Mouse (Mus musculus) erythroblast, adult 5-6 weeks (primary cell): ENCODE results near the gene Cnot6l. TPM values are rescaled to one million over a fixed set of nuclear protein-coding genes. Genes with fewer than 3 reads are reported as not detected.

Experiments used
- ATAC-seq: replicated peaks from 2 replicates; pipeline ENCODE4 v1.8.0; 2016; ENCODE audit warnings: moderate number of reproducible peaks, mild to moderate bottlenecking, moderate TSS enrichment, inconsistent platforms; ENCODE audit not compliant: poor library complexity, low FRiP score, severe bottlenecking
- total RNA-seq, 2 experiments: library from RNA; stranded (forward) in 1 of 2; stranded (reverse) in 1 of 2; fragments of 150-400 nt in 1 of 2; fragments of 200-764, 138-1000 nt in 1 of 2; gene quantifications; 2 replicates each; pipeline versions ENCODE4 v1.2.3 to v1.2.4; 2015 to 2017; ENCODE audit warnings: low replicate concordance in 2 of 2

The Cnot6l gene
- total RNA-seq, 2 experiments from 2014 or later = 7.8 to 20.9 TPM

DNA sequence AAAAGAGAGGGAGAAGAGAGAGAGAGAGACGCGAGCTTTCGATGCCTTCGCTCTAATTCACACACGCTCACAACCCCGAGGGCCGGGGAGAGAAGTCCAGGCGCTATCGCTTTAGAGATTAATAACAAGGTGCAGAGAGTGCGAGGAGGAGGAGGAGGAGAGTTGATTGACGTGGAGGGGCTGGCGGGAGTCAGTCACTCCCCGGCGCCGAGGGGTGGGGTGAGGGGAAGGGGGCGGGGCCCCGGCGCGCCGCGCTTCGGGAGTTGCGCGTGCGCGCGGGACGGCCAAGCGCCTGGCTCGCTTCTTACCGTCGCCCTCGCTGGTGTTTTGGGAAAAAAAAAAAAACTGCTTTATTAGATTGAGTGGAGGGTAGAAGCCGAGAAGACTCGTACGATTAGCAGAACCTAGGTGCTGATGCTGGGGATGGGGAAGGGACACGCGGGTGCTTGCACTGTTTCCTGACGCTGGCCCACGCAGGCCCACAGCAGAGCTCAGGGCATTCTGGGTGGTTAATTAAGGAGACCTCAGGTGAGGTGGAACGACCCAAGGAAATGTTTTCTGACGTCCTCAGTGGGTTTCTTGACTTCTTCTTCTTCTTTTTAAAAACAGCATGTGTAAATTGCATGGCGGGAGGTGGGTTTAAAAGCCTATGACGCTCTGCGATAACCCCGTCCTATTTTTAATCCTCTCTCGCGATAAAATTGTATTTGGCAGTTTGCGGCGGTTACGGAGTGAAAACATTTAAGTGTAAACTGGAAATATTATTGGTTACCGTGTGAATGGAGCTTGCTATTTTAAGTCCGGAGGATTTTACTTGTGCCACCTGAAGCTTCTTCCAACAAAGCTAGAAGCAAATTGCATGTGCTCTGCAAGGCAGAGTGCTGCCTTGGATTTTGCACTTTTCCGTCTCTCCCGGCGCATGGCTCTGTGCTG, 1.3 kb downstream of the Cnot6l start:
- peak; percentile 89 for ATAC-seq

DNA sequence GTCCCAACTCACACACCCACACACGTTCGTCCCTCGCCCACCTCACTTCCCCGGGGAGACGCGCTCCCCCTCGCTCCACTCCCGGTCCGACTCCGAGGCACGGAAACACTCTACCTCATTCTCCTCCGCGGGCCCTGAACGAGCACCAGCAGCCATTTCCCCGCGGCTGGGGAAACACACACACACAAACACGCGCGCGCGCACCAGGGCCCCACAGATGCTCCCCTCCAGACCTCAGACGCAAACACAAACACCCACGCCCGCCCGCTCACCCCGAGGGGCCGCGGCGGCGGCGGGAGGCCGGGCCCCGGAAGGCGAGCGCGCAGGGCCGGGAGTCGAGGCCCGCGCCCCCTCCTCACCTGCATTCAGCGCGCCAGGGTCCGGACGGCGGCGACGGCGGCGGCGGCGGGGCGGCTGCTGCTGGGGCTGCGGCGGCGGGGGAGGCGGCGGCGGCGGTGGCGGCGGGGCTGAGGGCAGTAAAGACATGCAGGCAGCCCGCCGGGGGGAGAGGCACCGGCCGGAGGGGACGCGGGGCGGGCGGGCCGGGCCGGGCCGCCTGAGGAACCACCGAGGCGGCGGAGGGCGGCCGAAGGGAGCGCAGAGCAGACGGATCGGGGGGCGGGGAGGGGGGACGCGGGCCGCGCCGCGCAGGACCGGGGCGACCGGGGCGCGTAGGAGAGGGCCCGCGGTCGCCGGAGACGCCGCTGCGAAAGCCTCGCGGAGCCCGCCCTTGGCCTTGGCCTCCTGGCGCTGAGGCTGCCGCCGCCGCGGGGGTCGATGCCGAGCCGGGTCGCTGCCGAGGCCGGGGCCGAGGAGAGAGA, 2.2 kb downstream of the Cnot6l start:
- ATAC-seq = peak; percentile 24; the same call in 1 of the 2 replicates

DNA sequence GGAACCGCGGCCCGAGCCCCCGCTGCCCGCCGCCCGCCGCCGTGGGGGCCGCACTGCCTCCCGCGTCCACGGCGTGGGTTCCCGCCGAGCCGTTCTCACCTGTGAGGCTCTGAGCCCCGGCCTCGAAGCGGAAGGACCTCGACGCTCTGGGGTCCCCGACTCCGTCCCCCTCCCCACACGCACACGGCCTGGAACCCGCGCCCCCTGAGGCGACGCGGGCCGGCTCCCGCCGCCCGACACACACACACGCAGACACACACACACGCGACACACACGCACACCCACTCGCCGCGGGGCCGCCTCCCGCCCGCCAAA, 2.8 kb downstream of the Cnot6l start:
- no peak; the same call in 1 of the 2 replicates for ATAC-seq

DNA sequence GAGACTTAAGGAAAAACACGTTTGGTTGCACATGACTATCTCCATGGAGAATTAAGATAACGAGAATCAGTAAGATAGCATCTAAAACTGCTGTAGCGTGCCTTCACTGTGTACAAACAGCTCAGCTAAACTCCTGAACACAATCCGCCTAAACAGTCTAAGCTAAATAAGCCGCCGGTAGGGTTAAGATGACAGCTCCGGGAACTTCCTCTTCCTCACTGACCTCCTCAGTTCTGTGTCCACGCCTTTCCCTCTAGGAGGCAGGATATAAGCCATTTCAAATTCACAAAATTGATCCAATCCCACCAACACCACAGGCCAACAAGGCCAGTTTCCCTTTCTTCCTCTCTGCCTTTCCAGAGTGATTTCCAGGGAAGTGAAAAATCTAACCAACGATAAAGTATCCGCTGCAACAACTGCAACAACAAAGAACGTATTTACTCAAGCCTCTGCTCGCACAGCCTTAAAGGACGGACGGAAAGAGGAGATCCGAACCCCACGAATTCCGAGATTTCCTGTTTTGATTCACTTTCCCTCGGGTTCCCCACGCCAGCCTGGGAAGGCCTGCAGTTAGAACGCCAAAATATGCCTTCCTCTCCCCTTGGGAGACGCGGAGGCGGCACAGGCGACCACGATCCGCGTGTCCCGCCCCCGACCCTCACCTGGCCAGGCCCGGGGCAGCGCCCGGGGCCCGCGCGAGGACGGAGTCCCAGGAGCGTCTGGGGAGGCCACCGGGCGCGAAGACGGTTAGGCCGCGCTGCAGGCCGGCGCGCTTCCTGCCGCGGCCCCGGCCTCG, 3.3 kb downstream of the Cnot6l start:
- no peak for ATAC-seq

DNA sequence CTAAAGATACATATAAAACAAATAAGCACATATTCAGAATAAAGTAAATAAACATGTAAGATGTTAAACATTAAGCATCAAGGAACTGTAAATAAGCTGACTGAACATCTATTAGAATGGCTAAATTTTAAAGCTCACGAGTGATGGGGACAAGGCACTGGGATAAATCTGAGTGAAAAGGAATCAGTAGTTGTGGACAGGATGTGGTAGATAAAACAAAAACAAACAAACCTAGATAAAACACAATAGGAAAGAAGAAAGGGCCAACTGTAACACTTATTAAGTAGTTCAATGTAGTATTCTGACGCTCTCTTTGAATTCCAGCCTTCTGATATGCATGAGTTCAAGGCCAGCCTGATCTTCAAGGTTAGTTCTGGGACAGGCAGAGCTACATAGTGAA, 21.6 kb downstream of the Cnot6l start:
- no peak for ATAC-seq

DNA sequence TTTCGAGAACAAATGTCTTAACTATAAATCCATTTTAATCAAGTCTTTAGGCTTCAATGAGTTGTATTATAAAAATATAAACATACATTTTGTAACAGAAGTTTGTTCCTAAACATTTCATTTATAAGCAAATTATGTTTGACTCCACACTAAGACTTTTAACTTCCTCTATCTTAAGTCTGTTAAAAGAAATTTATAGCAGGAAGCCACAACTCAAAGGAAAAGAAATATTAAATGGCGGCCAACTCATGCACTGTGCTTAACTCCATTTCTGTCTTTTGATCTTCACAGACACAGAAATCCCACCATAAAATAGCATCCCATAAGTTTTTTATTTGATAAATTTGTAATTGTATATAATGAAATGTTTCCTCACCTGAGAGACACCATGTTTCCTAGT, 33.3 kb downstream of the Cnot6l start:
- no peak for ATAC-seq

DNA sequence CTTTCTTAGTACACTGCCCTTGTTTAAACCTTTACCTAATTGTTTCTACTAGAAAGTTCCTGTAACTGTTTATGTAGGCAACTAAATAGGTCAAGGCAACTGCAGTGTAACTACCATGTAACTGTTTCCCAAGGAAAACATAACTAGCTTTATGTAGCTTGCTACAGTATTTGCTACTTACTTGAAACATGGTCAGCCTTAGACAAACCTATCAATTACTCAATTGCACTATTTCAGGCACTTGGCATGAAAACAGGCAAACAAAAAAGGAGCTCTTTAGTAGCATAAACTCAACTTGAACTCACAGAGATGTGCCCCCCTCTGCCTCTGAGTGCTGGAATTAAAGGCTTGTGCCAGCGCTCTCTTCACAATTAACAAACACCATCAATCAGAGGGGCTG, 37.1 kb downstream of the Cnot6l start:
- no peak for ATAC-seq

DNA sequence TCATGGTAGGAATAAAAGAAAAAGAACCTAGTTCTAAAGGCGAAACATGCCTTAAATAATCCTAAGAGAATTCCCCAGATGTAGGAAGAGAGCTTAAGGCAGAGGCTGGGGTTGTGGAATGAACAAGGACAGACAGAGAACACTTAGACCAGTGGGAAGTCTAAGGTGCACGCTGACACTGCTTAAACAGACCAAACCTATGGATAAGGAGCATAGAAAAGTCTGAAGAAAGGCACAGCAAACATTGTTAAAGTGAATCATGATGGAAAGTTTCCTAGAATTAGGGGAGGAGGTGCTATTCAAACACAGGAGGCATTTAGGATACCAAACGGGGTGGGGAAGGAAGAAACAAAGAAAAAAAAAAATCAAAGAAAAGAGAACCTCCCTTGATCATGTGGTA, 49.0 kb downstream of the Cnot6l start:
- ATAC-seq = no peak

DNA sequence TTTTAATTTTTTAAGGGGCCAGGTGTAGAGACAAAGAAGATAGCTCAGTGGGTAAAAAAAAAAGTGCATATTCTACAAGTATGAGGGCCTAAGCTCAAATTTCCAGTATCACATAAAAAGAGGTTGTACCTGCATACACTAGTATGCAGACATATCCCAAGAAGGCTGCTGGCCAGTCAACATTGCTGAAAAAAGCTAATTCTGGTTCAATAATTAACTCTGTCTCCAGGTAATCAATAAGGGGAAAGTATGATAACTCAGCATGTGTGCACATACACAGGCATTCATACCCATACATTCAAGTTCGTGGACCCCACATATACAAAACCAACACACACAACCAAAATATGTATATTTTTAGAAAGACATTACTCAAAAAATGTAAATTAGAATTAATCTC, 59.3 kb downstream of the Cnot6l start:
- ATAC-seq = no peak

DNA sequence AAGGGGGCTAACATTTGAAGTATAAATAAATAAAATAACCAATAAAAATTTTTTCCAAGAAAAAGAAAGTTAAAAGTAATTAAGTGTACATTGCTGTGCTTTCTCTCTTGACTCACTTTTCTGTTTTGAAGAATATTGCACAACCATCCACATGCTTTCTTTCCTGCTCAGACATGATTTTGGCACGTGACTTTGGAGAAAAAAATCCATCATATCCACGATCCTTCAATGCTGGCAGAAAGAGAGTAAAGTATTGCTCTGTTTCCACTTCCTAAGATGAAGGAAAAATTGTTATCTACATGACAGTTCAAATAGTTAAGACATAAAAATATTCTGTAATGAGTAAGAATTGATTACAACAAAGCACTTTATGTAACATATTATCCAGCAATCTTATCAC, 72.5 kb downstream of the Cnot6l start:
- no peak for ATAC-seq

DNA sequence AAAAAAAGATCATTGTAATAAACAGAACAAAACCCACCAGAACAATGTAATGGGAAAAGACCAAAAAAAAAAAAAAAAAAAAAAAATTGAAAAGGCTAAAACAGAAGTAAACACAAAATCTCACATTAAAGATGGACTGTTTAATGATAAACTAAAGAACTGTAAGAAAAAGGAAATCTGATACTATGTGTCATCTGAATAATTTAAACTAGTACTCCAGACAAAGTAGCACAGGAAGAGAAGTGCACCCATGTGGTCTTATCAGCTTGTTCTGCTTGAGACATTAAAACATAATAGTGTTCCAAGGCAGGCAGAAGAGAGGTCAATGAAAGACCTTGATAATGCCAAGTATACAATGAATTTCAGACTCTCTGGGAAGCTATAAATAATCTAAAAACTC, 78.6 kb downstream of the Cnot6l start:
- no peak for ATAC-seq

DNA sequence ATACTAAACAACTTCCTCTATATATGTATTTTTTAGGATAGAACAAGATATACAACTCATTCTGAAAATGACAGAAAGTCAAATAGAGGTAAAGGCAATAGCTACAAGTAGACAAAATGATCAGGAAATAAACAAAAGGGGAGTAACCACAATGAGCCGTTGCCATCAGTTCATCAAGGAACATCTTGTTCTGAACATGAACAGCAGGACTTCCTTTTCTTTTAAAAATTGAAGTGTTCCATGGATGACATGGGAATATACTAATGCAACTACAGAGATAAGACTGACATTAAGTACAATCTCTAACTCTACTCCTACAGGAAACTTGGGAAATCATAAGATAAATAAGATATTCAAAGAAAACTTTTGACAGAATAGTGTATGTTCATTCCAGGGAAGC, 84.9 kb downstream of the Cnot6l start:
- ATAC-seq = no peak

DNA sequence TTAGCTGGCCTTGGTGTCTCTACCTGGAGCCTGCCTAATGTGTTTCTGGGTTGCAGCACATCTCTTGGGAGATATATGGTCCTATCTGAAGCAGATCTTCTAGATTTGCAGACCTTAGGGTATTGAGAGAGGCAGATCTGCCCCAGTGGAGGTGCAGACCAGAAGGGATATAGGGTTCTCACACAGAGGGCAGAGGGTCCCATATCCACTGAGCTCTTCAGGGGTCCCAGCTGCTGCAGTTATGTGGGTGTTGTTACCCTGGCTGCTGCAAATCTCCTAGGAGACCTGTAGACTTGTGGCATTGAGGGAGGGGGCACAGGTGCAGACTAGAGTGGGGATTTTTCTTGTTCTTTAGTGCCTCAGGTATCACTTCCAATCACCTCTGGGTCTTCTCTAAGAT, 98.4 kb downstream of the Cnot6l start:
- no peak for ATAC-seq

DNA sequence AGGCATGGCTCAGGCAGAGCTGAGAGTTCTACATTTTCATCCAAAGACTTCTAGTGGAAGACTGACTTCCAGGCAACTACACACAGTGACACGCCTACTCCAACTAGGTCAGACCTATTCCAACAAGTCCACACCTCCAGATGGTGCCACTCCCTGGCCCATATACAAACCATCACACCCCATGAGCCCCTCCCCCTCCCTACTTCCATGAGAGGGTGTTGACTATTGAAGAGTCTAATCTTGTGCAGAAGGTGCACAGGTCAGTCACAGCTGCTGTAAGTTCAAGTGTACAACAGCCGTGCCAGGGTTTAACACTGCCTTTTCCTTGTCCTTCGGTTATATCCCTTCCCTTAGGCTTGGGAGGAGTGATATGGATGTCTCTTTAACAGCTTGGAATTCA, 121.5 kb downstream of the Cnot6l start:
- ATAC-seq = no peak

DNA sequence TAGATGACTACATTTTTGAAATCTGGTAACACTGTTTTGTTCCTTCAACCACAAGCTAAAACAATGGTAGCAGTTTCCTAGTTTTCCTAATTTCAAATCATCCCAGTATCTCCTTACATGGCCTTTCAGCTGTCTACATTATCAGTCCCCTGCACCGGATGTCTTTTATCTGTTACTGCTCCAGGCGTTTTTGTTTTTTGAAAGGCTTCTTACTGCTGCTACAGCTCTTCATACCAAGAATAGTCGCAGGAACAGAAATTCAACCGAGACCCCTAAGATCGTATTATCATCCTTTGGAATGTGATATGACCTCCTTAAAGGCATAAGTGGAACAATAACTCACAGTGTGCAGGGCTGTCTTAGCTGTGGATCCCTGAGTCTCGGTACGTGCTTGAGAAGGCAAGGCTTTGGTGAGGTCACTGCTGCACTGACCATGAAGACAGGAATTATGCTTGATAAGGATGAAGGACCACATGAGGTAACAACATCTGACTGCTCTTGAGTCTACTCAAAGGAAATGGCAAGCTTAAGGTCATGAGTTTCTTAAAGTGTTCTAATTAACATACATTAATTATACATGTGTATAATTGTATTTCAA, 122.4 kb downstream of the Cnot6l start:
- ATAC-seq = no peak

DNA sequence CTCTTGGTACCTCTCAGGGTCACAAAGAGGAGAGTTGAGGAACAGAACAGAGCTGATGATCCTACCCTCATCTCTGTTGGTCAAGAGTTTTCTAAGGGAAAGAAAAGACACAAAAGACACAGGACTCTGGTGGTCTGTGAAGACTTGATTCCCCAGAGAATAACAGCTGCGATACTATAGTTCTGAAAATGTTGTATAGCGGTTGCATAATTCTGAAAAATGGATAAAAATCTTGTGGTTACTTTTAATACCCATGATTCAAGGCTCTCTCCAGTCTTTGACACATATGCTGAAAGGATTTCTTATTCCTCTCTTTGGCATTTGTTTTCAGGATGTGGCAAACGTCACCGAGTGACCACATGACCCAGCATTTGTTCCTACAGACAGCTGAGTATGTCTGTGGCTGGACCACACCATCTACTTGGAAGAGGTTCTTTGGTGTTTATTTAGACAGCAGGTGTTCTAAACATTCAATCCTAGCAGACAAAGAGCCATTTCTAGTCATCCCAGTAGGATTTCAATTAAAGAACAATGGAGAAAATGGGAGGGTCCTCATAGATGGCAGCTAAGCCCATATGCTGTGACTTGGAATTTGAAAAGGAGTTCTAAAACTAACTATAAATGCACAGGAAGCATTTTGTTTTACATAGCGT, 124.7 kb downstream of the Cnot6l start:
- no peak for ATAC-seq

DNA sequence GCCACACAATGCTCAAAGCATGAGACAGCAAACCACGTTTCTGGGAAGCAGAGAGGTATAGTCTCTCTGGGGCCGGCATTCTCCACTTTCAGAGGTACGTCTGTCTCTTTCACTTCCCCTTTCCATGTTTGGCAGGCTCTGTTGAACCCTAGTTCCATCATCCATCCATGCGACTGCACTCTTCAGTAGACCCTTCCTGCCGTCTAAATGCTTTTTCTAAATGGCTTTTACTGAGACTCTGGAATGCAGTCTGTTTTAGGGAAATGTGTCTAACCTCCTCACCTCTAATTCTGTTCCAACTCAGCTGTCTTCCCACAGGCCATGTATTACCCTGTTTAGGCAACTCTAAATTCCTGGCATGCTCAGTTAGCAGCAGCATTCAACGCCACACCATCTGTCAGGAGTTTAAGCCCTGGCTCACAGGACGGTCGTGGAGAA, 126.3 kb downstream of the Cnot6l start:
- no peak for ATAC-seq

DNA sequence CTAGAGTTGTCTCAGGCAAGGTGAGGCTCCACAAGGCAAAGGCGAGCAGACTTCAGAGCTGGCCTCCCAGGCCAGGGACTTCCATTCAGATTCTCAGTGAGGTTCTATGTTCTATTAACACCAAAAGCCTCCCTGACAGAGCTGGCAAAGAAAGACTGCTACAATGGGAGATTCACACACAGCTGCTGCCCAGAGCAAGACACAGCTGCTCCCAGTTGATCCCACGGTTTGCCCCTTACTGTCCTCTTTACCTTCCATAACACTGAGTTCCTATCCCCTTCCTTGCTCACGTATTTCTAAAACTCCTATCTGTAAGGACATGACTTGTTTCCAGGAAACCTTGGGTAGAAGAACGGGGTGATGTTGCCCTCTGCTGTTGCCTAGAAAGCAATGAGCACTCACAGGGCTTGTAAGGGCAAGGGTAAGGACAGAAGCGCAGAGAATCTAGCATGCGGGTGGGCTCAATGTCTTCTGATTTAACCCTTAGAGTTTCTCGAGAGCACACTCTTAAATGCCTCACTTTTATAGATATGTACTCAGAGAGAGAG, 127.8 kb downstream of the Cnot6l start:
- no peak for ATAC-seq

DNA sequence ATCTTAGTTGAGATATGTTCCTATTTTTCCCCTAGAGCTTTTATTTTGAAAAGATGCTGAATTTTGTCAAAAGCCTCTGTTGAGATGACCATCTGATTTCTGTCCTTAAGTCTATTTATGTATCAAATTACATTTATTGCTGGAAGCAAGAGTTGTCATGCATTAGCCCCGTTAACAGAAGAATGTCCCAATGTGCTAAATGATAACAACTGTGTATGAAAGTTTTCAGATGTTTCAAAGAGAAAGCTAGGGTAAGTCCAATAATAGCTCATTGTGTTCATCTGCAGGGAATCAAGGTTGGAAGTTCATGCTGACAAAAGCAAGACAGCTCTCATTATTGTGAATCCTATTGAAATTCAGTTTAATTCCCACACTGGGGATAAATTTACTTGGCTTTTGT, 129.9 kb downstream of the Cnot6l start:
- no peak for ATAC-seq
